Mouse (Mus musculus) bone marrow, adult 2 months (tissue): ENCODE results near the gene Maf.

Source experiments
- CTCF ChIP-seq: fragments of 200-500 bp; IDR thresholded peaks from 2 replicates; pipeline ENCODE4 v1.5.1; 2011; ENCODE audit warnings: low read length, control low read depth; ENCODE audit not compliant: control insufficient read depth, insufficient read depth
- POLR2A ChIP-seq: fragments of 200-500 bp; IDR thresholded peaks from 2 replicates; pipeline ENCODE4 v1.6.1; 2011; ENCODE audit warnings: low read depth, mild to moderate bottlenecking, control low read depth, low read length, borderline replicate concordance; ENCODE audit not compliant: control insufficient read depth

DNA sequence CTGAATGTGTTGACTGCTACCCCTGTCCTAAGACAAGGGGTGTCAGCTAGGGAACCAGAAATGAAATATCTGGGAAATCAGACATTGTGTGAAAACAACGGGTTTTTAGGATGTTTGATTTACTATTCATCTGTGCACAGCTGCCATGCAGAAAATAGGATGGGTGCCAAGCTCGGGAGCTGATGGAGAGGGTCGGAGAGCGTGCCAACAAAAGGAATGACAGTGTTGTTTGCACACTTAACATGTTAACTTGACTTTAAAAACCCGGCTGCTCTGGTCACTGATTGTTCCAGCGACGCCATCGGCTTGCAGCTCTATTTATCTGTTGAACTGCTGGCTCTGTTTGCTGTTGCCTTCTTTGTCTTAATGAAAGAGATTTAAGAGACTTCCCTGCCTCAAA, 46.2 kb upstream of the Maf start:
- TF ChIP-seq CTCF (no peak), POLR2A (no peak)
